Mouse (Mus musculus) olfactory bulb, adult 2 months (tissue): Measurements from ENCODE around the gene Snrpa1.

ENCODE experiments used
- CTCF ChIP-seq: fragments of 200-500 bp; IDR thresholded peaks from 2 replicates; pipeline ENCODE4 v1.5.1; 2012; ENCODE audit warnings: low read depth, mild to moderate bottlenecking, low read length, moderate library complexity; ENCODE audit not compliant: insufficient read depth
- POLR2A ChIP-seq: fragments of 200-500 bp; IDR thresholded peaks from 2 replicates; pipeline ENCODE4 v1.6.1; 2012; ENCODE audit warnings: mild to moderate bottlenecking, low read depth, low read length, moderate library complexity; ENCODE audit not compliant: insufficient read depth

- TF ChIP-seq CTCF, result no peak
- TF ChIP-seq POLR2A, result no peak
These were observed 29.3 kb downstream of the Snrpa1 start for GRCm38 (mm10) chr7:66088077-66088476.
